Mouse (Mus musculus): ENCODE results near the gene Armc5.

The Armc5 gene

DNA sequence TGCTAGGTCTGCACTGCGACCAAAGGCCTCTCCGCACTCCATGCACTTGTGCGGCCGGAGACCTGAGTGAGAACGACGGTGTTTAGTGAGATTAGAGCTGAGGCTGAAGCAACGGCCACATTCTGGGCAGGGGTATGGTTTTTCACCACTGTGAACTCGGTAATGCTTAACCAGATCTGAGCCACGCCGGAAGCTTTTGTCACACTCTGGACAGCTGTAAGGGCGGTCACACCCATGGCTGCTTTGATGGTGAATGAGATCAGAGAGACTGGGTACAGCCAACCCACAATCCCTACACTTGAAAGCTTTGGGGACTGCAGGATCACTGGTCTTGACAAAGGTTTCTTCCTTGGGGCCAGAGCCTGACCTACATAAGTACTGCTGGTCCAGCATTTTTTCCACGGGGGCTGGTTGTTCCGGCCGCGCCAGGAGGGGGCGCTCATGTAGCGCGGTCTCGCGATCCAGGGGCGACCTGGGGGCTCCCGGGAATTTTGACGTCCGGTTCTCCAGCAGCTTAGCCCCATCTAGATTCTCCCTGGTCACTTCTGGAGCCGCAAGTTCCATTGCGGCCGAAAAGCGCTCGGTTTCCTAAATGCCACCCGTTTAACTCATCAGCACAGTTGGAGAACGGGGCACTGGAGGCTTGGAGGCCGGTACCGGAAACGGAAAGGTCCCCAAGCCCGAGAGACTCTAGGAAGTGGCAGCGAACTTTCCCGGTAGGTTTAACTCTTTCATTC is at the start of gene Armc5:
Armc5 (plus strand) TSS at position 487 of the 737 bp plus-strand sequence.
- peak; percentile 71 to 74 for DNase-seq (ENCODE audit: low spot score in 2 of 2)

DNA sequence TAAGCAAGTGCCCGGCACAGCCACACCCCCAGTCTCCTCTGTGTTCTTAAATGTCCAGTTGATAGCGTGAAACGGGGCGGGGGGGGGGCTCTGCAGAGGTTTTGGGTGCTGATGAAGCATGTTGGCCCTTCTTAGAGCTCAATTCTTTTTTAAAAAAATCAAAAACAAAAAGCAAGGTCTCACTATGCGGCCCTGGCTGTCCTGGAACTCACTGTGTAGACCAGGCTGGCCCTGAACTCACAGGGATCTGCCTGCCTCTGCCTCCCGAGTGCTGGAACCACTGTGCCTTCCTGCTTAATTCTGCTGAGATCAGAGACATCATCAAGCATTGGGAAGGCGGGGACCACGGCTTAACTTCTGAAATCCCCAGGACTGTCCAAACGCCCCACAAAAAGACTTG is 35.5 kb upstream of the Armc5 start:
- no peak for DNase-seq (ENCODE audit: low spot score in 2 of 2)

DNA sequence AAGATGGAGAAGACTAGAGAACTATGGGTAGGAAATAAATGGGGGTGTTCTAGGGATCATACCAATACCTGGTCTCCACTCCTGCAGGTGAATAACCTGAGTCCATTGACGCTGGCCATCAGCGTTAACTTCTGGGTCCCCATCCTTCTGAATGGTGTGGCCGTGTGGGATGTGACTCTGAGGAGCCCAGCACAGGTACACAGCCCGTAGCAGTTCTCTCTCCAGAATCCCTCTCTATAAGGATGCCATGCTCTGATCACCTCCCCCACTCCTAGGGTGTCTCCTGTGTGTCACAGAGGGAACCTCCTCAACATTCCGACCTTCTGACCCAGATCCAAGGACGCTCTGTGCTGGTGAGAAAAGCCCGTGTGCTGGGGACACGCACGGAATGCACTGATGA is 34.1 kb upstream of the Armc5 start:
- no peak for DNase-seq (ENCODE audit: low spot score in 2 of 2)

DNA sequence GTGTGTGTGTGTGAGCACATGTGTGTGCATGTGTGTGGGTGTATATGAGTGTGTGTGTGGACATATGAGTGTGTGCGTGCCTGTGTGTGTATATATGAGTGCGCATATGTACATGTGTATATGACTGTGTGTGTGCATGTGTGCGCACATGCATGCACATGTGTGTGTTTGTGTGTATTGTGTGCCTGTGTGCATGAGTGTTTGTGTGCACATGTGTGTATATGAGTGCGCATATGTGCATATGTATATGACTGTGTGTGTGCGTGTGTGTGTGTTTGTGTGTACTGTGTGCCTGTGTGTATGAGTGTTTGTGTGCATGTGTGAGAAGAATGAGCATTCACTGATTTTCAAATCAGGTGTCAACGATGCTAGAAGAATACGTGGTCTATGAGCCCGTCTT is 33.0 kb upstream of the Armc5 start:
- no peak for DNase-seq (ENCODE audit: low spot score in 2 of 2)

DNA sequence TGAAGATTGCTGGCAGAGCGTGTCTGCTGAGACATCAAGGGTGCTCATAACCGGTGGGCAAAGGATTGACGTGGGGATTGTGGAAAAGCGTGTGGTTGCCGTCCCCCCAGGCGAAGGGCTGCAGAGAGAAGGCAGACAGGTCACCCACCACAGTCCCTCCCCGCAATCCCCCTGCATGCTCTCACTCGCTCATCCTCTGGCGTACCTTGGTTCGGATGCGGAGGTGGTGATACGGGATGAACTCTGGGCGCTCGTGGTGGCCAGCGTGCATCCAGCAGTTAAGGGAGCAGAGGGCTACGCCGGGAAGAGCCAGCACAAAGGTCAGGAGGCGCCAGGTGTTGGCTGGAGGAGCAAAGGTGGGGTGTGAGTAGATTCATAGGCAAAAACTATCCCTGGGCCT is 31.4 kb upstream of the Armc5 start:
- DNase-seq (ENCODE audit: low spot score in 2 of 2) = no peak

DNA sequence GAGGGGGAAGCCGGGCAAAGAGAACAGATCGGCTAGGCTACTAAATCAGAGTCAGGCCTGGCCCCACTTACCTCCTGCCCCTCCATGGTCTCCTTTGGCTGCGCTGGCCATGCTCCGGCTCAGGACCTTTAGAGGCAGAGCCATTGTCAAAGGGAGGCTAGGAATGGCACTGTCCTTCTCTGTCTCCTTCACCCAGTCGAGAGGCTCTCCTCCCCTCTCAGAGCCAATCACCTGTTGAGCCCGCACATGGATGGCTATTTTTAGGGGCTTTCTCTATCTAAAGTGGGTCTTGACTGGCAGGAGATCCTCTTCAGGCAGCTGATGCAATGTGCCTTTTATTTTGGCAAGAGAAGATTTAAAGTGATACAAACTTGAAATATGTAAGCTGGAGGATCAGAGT is 31.0 kb upstream of the Armc5 start, which contains the start of gene Cox6a2:
Cox6a2 (minus strand) TSS at position 236 of the 400 bp plus-strand sequence.
- no peak for DNase-seq (ENCODE audit: low spot score in 2 of 2)

DNA sequence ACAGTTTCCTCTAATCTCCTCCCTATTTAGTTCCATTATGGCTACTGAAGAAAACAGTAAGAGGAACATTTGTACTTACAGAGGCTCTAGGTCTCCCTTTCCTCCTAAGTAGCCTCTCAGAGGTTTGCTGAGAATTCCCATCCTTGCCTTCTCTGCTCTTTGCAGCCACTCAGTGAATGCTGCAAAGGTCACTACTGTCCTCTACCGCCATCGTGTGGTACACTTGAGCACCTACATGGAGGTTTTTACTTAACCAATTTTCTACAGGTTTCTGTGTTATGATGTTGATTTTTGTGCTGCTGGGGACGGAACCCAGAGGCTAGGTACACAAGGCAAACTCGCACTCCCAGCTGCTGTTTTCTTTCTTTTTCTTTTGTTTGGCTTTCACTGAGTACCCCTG is 29.0 kb upstream of the Armc5 start:
- peak in 1 of 2 experiments; percentile 28 for DNase-seq (ENCODE audit: low spot score in 2 of 2)

DNA sequence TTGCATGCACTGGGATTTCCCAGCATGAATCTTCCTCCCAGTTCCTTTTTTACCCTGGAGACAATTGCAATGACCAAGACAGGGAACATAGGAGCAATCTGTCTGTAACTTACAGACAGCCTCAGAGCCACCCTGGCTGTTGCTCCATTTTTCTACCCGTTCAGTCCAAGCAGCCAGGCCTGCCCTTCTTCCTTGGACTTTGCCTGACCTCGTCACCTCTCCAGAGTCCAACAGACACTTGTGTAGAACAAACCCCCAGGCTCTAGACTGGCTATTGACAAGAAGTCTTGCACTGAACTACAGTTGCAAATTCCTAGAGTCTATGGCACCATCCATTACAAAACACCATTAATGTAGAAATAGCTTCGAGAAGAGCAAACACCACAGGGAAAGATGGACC is 27.3 kb upstream of the Armc5 start:
- no peak for DNase-seq (ENCODE audit: low spot score in 2 of 2)

DNA sequence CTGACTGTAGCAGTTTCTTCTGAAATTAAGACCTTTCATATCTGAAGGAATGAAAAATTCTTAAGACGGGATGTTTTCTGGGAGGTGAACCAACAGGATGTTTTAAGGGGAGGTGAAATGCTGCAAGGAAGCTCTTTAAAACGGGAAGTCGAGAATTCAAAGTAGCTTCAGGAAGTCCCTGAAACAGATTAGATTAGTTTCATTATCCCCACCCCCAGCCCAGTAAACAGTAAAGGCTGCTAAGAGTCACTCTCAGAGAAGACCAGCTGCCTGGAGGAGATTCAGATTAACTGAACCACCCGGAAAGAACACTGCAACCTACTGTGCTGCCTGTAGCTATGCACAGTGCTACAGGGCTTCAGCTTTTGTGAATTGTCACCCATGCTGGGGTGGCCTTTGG is 17.2 kb upstream of the Armc5 start:
- no peak for DNase-seq (ENCODE audit: low spot score in 2 of 2)

DNA sequence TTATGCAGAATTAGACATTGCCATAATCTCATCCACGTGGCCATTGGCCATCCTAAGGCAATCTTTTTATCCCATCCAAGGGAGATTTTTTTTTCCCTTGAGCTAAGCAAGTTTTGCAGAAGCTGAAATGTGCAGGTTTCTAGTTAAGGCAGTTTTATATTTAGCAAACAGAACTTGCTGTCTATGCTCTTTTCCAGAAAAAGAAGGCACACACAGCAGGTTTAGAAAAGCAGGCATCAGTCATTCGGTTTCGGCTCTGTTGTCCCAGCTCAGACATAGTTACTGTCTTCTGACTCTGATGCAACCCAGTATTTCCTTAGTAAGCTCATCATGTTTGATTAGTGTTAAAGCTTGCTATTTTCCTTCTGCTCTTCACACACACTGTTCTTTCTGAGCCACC is 16.2 kb upstream of the Armc5 start:
- no peak for DNase-seq (ENCODE audit: low spot score in 2 of 2)

DNA sequence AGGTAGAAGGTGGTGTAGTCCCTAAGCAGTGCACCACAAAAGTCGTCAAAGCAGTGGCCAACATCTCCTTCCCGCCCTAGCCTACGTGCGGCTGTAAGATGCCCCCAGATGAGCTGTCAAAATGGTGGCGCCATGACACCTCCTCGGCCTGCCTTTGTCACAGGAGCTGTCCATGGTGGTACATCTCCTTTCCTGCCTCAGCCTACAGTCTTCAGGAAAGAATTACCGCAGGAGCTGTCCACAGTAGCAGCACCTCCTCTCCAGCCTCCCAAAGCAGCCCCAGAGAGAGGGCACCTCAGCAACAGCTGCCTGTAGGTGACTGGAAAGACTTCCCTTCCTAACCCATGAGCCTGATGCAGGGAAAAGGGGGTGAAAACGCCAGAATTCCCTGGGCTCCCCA is 5.4 kb upstream of the Armc5 start:
- DNase-seq (ENCODE audit: low spot score in 2 of 2) = no peak

DNA sequence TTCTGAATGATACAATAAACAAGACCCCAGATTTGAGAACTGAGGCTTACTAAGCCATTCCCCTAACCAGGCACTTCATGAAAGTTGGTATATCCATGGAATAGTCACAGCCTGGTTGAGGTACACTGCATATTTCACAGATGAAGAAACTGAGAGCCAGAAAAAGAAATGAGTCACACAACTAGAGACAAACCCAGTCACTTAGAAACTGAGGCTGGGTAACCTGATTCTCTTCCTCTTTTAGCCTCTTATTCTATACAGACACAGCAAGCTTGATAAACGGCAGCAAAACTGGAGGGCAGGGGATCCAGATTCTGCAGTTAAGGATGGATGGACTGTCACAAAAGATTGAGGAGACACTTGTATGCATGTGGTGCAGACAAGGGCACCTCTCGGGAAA is 2.3 kb upstream of the Armc5 start:
- DNase-seq (ENCODE audit: low spot score in 2 of 2) = no peak

DNA sequence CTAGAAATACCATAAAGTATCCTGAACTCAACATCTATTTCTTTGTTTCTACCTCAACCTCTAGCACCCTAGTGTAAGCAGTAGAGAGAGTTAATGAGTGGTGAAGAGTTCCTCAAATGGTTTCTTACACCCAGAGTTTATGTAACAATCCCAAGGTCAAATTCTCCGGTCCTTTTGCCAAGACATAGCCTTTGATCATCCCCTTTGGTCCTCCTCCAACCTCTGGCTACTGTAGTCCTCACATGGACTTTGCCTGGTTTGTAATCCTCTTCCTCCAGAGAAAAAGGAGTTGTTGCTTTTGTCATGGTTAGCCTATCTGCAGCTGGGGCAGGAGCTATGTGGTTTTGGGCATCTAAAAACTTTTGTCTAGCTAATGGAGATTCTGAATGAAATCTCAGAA is 1.7 kb upstream of the Armc5 start:
- no peak for DNase-seq (ENCODE audit: low spot score in 2 of 2)

DNA sequence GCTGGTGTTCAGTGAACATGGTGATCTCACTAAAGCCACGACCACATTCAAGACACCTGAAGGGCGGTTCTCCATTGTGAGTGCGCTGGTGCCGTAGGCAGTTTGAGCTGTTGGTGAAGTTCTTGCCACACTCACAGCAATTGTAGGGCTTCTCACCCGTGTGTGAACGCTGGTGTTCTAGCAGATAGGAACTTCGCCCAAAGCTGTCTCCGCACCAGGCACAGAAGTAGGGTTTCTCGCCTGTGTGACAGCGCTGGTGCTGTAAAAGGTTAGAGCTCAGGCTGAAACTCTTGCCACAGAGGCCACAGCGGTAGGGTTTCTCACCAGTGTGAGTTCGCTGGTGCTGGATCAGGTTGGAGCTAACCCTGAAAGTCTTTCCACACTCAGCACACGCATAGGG is 716 bp upstream of the Armc5 start:
- no peak for DNase-seq (ENCODE audit: low spot score in 2 of 2)

DNA sequence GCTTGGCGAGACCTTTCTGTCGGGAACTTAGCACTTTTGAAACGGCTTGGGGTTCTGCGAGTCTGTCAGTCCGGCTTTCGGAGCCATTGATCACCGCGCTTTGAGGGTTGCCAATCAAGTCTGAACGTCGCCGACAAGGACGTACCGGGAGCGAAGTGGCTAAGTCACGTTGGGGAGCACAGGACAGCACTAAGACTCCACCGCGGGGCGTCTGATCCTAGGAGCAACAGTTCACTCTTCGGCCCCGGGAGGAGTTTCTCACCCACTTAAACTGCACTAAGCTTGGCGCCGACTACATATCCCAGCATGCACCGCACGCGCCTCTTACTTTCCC is 418 bp downstream of the Armc5 start:
- DNase-seq (ENCODE audit: low spot score in 2 of 2) = no peak

DNA sequence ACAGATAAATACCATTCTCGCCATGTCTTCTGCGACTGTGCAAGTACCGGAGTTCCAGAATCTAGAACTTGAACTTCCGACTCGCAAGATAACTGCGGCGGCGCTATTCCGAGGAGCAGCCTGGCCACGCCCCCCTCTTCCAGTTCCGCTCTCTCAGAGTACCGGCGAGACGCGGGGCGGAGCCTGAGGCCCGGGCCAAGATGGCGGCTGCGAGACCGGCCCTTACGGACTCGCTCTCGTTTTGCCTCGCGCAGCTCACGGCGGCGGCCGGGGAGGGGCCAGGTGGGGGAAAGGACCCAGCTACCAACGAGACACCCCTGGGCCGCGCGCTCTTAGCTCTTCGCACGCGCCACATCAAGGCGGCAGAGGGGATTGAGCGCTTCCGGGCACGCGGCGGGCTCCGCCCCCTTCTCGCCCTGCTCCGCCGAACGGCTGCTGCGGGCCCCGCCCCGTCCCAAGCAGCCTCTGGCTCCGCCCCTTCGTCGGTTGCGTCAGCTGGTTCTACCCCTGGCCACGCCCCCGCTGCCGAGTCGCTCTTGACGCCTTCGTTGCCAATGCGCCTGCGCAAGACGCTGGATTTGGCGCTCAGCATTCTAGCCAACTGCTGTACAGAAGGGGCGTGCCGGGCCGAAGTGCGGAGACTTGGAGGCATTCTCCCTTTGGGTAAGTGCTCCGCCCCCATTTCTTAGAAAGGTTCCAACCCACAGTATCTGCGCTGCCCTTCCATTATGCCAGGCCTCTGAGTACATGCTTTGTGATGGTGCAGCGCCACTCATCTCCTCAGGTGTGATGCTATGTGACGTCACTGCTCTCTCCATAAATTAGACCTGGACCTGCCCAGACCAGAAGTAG is 1.0 kb downstream of the Armc5 start, which contains the start of gene 9130023H24Rik:
9130023H24Rik (minus strand) TSS at position 105 of the 852 bp plus-strand sequence.
- DNase-seq (ENCODE audit: low spot score in 2 of 2) = peak; percentile 98

DNA sequence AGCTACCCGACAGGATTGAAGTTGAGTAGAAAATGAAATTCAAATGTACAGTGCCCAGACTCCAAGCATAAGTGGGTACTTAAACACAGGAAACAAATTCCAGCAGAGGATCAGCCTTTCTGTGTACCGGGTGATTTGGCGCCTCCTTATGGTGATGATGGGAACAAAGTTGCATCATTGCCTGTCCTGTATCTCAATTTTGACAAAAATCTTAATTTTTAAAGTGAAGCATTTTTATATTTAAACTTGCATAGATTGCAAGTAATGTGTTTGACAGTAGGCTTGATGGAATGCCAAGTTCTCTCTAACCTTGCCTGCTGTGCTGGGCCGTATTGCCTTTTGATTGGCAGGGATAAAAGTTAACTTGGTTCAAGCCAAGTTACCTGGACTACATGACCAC is 1.8 kb downstream of the Armc5 start:
- DNase-seq (ENCODE audit: low spot score in 2 of 2) = no peak

DNA sequence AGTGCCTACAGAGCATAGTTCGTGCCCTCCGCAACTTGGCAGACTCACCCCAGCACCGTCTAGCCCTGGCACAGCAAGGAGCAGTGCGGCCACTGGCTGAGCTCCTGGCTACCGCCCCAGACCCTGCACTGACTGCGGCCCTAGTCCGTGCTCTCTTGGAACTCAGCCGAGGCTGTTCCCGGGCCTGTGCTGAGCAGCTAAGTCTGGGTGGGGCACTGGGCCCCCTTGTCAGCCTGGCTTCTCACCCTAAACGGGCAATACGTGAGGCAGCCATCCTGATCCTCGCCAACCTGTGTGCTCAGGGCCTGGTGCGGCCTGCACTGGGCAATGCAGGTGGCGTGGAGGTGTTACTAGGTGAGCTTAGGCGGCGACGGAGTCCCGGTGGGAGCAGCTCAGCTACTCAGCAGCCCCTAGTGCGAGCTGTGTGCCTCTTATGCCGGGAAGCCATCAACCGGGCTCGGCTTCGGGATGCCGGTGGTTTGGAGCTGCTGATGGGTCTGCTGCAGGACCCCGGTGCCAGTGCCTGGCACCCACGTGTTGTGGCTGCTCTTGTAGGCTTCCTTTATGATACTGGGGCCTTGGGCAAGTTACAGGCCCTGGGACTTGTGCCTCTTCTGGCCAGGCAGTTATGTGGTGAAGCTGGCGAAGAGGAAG is 3.1 kb downstream of the Armc5 start:
- no peak for DNase-seq (ENCODE audit: low spot score in 2 of 2)

DNA sequence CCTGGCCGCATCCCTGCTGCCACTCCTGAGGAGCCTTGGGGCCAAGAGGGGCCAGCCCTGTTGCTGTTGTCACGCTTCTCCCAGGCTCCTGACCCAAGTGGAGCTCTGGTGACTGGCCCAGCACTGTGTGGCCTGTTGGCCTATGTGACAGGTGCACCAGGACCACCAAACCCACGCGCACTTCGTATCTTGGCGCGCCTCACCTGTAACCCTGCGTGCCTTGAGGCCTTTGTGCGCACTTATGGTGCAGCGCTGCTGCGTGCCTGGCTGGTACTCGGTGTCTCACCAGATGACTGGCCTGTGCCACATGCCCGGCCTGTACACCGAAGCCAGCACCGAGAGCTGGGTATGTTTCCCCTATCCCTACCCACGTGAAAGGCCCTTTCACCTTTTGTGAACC is 5.2 kb downstream of the Armc5 start:
- DNase-seq (ENCODE audit: low spot score in 2 of 2) = no peak

DNA sequence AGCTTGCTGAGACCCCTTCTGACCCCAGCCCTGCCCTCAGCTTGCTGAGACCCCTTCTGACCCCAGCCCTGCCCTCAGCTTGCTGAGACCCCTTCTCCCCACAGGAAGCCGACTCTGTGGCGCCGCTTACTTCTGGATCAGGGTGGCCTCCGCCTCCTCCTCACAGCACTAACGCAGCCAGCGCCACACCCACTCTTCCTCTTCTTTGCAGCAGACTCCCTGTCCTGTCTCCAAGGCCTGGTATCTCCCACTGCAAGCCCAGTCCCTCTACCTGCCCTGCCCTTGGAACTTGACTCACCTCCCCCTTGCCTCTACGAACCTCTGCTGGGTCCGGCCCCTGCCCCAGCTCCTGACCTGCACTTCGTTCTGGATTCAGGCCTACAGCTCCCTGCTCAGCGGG is 6.8 kb downstream of the Armc5 start:
- no peak for DNase-seq (ENCODE audit: low spot score in 2 of 2)

DNA sequence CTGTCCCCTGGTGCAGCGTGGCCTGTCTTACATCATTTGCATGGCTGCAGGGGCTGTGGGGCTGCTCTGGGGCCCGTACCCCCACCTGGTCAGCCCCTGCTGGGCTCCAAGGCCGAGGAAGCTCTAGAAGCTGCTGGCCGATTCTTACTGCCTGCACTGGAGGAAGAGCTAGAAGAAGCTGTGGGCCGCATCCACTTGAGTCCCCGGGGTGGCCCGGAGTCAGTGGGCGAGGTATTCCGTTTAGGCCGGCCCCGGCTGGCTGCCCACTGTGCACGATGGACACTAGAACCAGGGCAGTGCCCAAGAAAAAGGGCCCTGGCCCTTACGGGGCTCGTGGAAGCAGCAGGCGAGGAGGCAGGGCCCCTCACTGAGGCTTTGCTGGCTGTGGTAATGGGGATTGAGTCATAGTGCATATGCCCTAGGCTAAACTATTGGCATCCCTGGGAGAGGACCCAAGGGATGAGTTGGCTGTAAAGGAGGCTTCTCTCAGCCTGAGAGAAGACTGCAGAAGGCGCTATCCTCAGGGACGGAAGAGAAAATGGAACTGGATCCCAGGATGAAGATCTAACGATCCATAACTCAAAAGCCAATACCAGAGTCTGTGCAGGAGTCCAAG is 7.4 kb downstream of the Armc5 start:
- no peak for DNase-seq (ENCODE audit: low spot score in 2 of 2)

DNA sequence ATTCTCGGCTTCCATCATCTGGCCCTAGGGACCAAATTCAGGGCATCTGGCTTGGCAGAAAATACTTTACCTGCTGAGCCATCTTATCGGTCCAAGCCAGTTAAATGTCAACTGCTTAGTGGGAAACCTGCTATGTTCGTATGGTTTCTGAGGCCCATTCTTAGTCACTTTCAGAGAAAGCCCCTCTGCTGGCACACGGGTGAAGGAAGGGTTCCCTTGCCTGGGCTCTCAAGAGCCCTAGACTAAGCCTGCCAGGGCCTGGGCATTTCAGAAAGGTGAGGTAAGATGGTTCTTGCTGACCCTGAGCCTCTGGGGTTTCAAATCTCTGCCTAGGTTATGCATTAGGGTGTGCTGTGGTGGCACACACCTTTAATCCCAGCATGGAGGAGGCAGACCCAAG is 8.4 kb downstream of the Armc5 start:
- DNase-seq (ENCODE audit: low spot score in 2 of 2) = no peak
